Mouse (Mus musculus) ES-Bruce4 (cell line): ENCODE data around the gene Ppp2r2c.

ENCODE experiments used
- CTCF ChIP-seq: IDR thresholded peaks from one replicate; pipeline ENCODE4 v1.8.1; 2011; ENCODE audit warnings: low read depth, low read length
- EP300 ChIP-seq: IDR thresholded peaks from 2 replicates; pipeline ENCODE4 v1.6.1; 2011; ENCODE audit warnings: low read depth, low read length; ENCODE audit not compliant: insufficient read depth
- POLR2A ChIP-seq: IDR thresholded peaks from one replicate; pipeline ENCODE4 v1.8.1; 2011; ENCODE audit warnings: low read length; ENCODE audit not compliant: insufficient read depth

DNA sequence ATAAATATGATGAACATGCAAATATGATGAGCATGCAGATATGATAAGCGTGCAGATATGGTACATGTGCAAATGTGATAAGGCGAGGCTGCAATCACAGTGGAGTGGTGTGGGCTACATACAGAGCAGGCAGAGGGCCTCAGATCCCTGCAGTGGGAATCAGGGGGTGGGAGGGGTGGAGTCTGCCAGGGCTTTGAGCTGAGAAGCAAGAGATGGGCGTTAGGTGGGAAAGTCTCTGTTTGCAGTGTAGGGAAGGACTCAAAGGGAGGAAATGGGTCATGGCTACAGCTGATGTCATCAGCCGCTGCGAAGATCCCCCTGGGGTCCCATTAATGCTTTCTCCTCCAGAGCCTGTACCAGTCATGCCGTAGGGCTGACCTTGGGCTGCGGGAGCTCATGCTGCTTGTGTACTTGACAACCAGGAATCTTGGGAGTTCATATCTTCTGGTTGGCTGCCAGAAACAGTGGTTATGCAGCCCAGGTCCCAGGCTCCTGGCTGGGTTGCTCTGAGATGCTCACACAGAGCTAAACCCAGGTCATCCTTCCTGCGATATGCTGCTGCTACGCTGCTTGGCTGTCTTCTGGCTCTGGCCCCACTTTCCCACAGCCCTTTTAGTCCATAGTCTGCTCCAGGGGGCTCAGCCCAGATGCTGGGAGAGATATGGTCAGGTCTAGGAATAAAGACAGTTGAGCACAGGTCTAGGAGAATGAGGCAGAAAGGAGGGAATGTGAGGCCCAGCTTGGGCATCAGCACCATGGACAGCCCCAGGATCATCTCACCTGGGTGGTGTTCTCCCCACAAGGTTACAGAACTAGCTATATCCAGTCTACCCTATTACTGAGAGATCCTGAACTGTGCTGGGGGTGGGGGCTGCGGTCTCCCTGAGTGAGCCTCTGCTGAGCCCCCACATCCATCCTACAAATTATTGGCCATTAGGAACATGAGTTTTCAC, 27.6 kb downstream of the Ppp2r2c start:
- TF ChIP-seq CTCF (no peak), POLR2A (no peak), EP300 (no peak)
